Mouse (Mus musculus): ENCODE measurements around the gene Dhdh. TPM values are rescaled to one million over a fixed set of nuclear protein-coding genes. Genes with fewer than 3 reads are reported as not detected.

Dhdh gene
- total RNA-seq, 1 experiment from 2014 or later = 13.4 TPM

Other genes with a start within 250 kb of the Dhdh start
- 28.9 and 41.4 TPM in 2 replicates for gene Cd37, start 249.7 kb downstream of the Dhdh start, total RNA-seq (2017)
- not detected in 2 replicates for gene Slc6a16, start 247.7 kb downstream of the Dhdh start, total RNA-seq (2017)
- not detected in 2 replicates for gene Slc6a21, start 211.3 kb downstream of the Dhdh start, total RNA-seq (2017)
- gene Trpm4, start 155.0 kb downstream of the Dhdh start, total RNA-seq (2017) = 3.1 and 3.4 TPM in 2 replicates
- gene Hrc, start 153.5 kb downstream of the Dhdh start, total RNA-seq (2017) = 0.41 TPM in 1 of 2 replicates, not detected in the other
- not detected in 2 replicates for gene Ppfia3, start 121.8 kb downstream of the Dhdh start, total RNA-seq (2017)
- gene Lin7b, start 118.2 kb downstream of the Dhdh start, total RNA-seq (2017) = 1.9 TPM in 1 of 2 replicates, not detected in the other
- gene Snrnp70, start 93.1 kb downstream of the Dhdh start, total RNA-seq (2017) = 451 and 564 TPM in 2 replicates
- not detected in 2 replicates for gene Kcna7, start 83.2 kb downstream of the Dhdh start, total RNA-seq (2017)
- not detected in 2 replicates for gene Ntf5, start 75.1 kb downstream of the Dhdh start, total RNA-seq (2017)
- not detected in 2 replicates for gene Lhb, start 68.0 kb downstream of the Dhdh start, total RNA-seq (2017)
- 6.2 and 7.5 TPM in 2 replicates for gene Gys1, start 54.0 kb downstream of the Dhdh start, total RNA-seq (2017)
- 149 and 177 TPM in 2 replicates for gene Ruvbl2, start 50.7 kb downstream of the Dhdh start, total RNA-seq (2017)
- gene Ftl1, start 28.9 kb downstream of the Dhdh start, total RNA-seq (2017) = 650 and 699 TPM in 2 replicates
- gene Bax, start 21.9 kb downstream of the Dhdh start, total RNA-seq (2017) = 34.0 and 35.6 TPM in 2 replicates
- gene Tulp2, start 6.9 kb downstream of the Dhdh start, total RNA-seq (2017) = not detected in 2 replicates
- gene Gm45808, start 2.0 kb downstream of the Dhdh start, total RNA-seq (2017) = not detected in 2 replicates
- gene Nucb1, start 21.6 kb upstream of the Dhdh start, total RNA-seq (2017) = 296 and 342 TPM in 2 replicates
- 122 and 193 TPM in 2 replicates for gene Ppp1r15a, start 37.5 kb upstream of the Dhdh start, total RNA-seq (2017)
- gene Plekha4, start 37.5 kb upstream of the Dhdh start, total RNA-seq (2017) = not detected in 2 replicates
- not detected in 2 replicates for gene Hsd17b14, start 66.1 kb upstream of the Dhdh start, total RNA-seq (2017)
- 26.6 and 39.0 TPM in 2 replicates for gene Bcat2, start 81.3 kb upstream of the Dhdh start, total RNA-seq (2017)
- not detected in 2 replicates for gene Fgf21, start 126.7 kb upstream of the Dhdh start, total RNA-seq (2017)
- gene Fut1, start 128.5 kb upstream of the Dhdh start, total RNA-seq (2017) = not detected in 2 replicates
- 1.0 TPM in 1 of 2 replicates, not detected in the other for gene Izumo1, start 133.0 kb upstream of the Dhdh start, total RNA-seq (2017)
- not detected in 2 replicates for gene Rasip1, start 138.7 kb upstream of the Dhdh start, total RNA-seq (2017)
- gene Mamstr, start 151.2 kb upstream of the Dhdh start, total RNA-seq (2017) = under 0.01 TPM in 1 of 2 replicates, not detected in the other
- not detected in 2 replicates for gene Fut2, start 177.6 kb upstream of the Dhdh start, total RNA-seq (2017)
- not detected in 2 replicates for gene Ntn5, start 195.2 kb upstream of the Dhdh start, total RNA-seq (2017)
- gene Sec1, start 205.6 kb upstream of the Dhdh start, total RNA-seq (2017) = not detected in 2 replicates
- gene Car11, start 211.0 kb upstream of the Dhdh start, total RNA-seq (2017) = not detected in 2 replicates
- 7.7 and 12.1 TPM in 2 replicates for gene Dbp, start 216.3 kb upstream of the Dhdh start, total RNA-seq (2017)
- 1,786 and 1,933 TPM in 2 replicates for gene Rpl18, start 226.7 kb upstream of the Dhdh start, total RNA-seq (2017)
- gene Sphk2, start 229.2 kb upstream of the Dhdh start, total RNA-seq (2017) = 8.2 and 9.5 TPM in 2 replicates
- gene Fam83e, start 232.4 kb upstream of the Dhdh start, total RNA-seq (2017) = 0.82 and 0.87 TPM in 2 replicates
- not detected in 2 replicates for gene Spaca4, start 237.0 kb upstream of the Dhdh start, total RNA-seq (2017)